Mouse (Mus musculus) bone marrow, adult 2 months (tissue): ENCODE data around the gene Gm10974.

Source experiments
- CTCF ChIP-seq: fragments of 200-500 bp; IDR thresholded peaks from 2 replicates; pipeline ENCODE4 v1.5.1; 2011; ENCODE audit warnings: low read length, control low read depth; ENCODE audit not compliant: control insufficient read depth, insufficient read depth
- POLR2A ChIP-seq: fragments of 200-500 bp; IDR thresholded peaks from 2 replicates; pipeline ENCODE4 v1.6.1; 2011; ENCODE audit warnings: low read depth, mild to moderate bottlenecking, control low read depth, low read length, borderline replicate concordance; ENCODE audit not compliant: control insufficient read depth

- TF ChIP-seq CTCF (no peak), POLR2A (no peak)
These were observed 41.3 kb downstream of the Gm10974 start for GRCm38 (mm10) chr7:66406971-66407370.
